Mouse (Mus musculus) cortical plate, adult 2 months (tissue): ENCODE results near the gene Fads3.

Source experiments
- CTCF ChIP-seq: fragments of 200-500 bp; IDR thresholded peaks from 2 replicates; pipeline ENCODE4 v1.5.1; 2011; ENCODE audit warnings: mild to moderate bottlenecking, control low read depth, low read length; ENCODE audit not compliant: insufficient read depth; ENCODE audit errors: extremely low read depth
- POLR2A ChIP-seq: fragments of 200-500 bp; IDR thresholded peaks from 2 replicates; pipeline ENCODE4 v1.6.1; 2011; ENCODE audit warnings: mild to moderate bottlenecking, low read length, control low read depth; ENCODE audit not compliant: insufficient read depth; ENCODE audit errors: extremely low read depth

GRCm38 (mm10) chr19:10011408-10011807 is 30.0 kb upstream of the Fads3 start:
- TF ChIP-seq POLR2A (no peak), CTCF (no peak)
